Mouse (Mus musculus): ENCODE data around the gene Dnttip1. TPM values are rescaled to one million over a fixed set of nuclear protein-coding genes. Genes with fewer than 3 reads are reported as not detected.
A peak's percentile ranks its signal among the peaks of the same experiment; 100 is the strongest.
"Not testable (repeated sequence)": the region's sequence is repeated elsewhere in the genome, so short reads cannot be mapped to it uniquely, and the experiment has no call there.

Dnttip1 gene
- total RNA-seq, 2 experiments from 2014 or later: 34.0 to 35.2 TPM

- DNase-seq (ENCODE audit: low spot score in 2 of 2): no peak
Measured at GRCm38 (mm10) chr2:164778809-164779208, 33.0 kb downstream of the Dnttip1 start.

- no peak for DNase-seq (ENCODE audit: low spot score in 2 of 2)
Measured at GRCm38 (mm10) chr2:164779481-164780086, 33.8 kb downstream of the Dnttip1 start, which contains the start of gene Tnnc2. Tnnc2 (minus strand) TSS chr2:164779967.

- DNase-seq (ENCODE audit: low spot score in 2 of 2): no peak
Measured at GRCm38 (mm10) chr2:164781876-164782275, 36.1 kb downstream of the Dnttip1 start.

GRCm38 (mm10) chr2:164783926-164784581 is 38.3 kb downstream of the Dnttip1 start:
- no peak for DNase-seq (ENCODE audit: low spot score in 2 of 2)

GRCm38 (mm10) chr2:164784869-164785420 is 39.2 kb downstream of the Dnttip1 start:
- no peak for DNase-seq (ENCODE audit: low spot score in 2 of 2)

- peak; percentile 87 to 93 for DNase-seq (ENCODE audit: low spot score in 2 of 2)
Measured at GRCm38 (mm10) chr2:164785481-164786387, 40.0 kb downstream of the Dnttip1 start, which contains the start of gene Snx21. Snx21 (plus strand) TSS chr2:164785823.

GRCm38 (mm10) chr2:164786388-164786885 is 40.7 kb downstream of the Dnttip1 start:
- no peak for DNase-seq (ENCODE audit: low spot score in 2 of 2)

- no peak for DNase-seq (ENCODE audit: low spot score in 2 of 2)
Measured at GRCm38 (mm10) chr2:164787032-164787431, 41.2 kb downstream of the Dnttip1 start.

GRCm38 (mm10) chr2:164787779-164788178 is 42.0 kb downstream of the Dnttip1 start:
- DNase-seq (ENCODE audit: low spot score in 2 of 2): no peak

GRCm38 (mm10) chr2:164788411-164788810 is 42.6 kb downstream of the Dnttip1 start:
- DNase-seq (ENCODE audit: low spot score in 2 of 2): no peak

GRCm38 (mm10) chr2:164790451-164790850 is 44.7 kb downstream of the Dnttip1 start:
- DNase-seq (ENCODE audit: low spot score in 2 of 2): no peak

- no peak for DNase-seq (ENCODE audit: low spot score in 2 of 2)
Measured at GRCm38 (mm10) chr2:164791841-164792261, 46.1 kb downstream of the Dnttip1 start.

- peak in 1 of 2 experiments; percentile 27 for DNase-seq (ENCODE audit: low spot score in 2 of 2)
Measured at GRCm38 (mm10) chr2:164792400-164793190, 46.8 kb downstream of the Dnttip1 start.

- DNase-seq (ENCODE audit: low spot score in 2 of 2): peak in 1 of 2 experiments; percentile 59
Measured at GRCm38 (mm10) chr2:164793236-164793635, 47.5 kb downstream of the Dnttip1 start.

- DNase-seq (ENCODE audit: low spot score in 2 of 2): no peak
Measured at GRCm38 (mm10) chr2:164793772-164794171, 48.0 kb downstream of the Dnttip1 start.

- DNase-seq (ENCODE audit: low spot score in 2 of 2): peak; percentile 72 to 82
Measured at GRCm38 (mm10) chr2:164794293-164794692, 48.5 kb downstream of the Dnttip1 start.

GRCm38 (mm10) chr2:164795868-164796267 is 50.1 kb downstream of the Dnttip1 start:
- DNase-seq (ENCODE audit: low spot score in 2 of 2): no peak

GRCm38 (mm10) chr2:164798554-164798953 is 52.8 kb downstream of the Dnttip1 start:
- DNase-seq (ENCODE audit: low spot score in 2 of 2): not testable (repeated sequence)

GRCm38 (mm10) chr2:164800252-164801004 is 54.6 kb downstream of the Dnttip1 start:
- no peak for DNase-seq (ENCODE audit: low spot score in 2 of 2)

Measured in adrenal gland, adult 18-20 months (tissue).